Mouse (Mus musculus) intestine, embryonic 15.5 days (tissue): ENCODE results near the gene Ubtd1. TPM values are rescaled to one million over a fixed set of nuclear protein-coding genes. Genes with fewer than 3 reads are reported as not detected.
A peak's percentile ranks its signal among the peaks of the same experiment; 100 is the strongest.

ENCODE experiments used
- ATAC-seq: fragments of 200-750 bp; cut with Nextera tagmentation; 2 replicates; pipeline ENCODE4 v1.8.0; 2017; ENCODE audit warnings: moderate TSS enrichment, moderate library complexity
- H3K27ac ChIP-seq: fragments of 300-500 bp; sonication (generic); 2 replicates; pipeline ENCODE4 v1.5.1; 2015; ENCODE audit warnings: mild to moderate bottlenecking, inconsistent platforms
- H3K27me3 ChIP-seq: fragments of 300-500 bp; sonication (generic); replicated peaks from 2 replicates; pipeline ENCODE4 v1.6.1; 2015; ENCODE audit warnings: inconsistent platforms
- H3K36me3 ChIP-seq: fragments of 300-500 bp; sonication (generic); 2 replicates; pipeline ENCODE4 v1.6.1; 2015; ENCODE audit warnings: inconsistent platforms
- H3K4me1 ChIP-seq: fragments of 300-500 bp; sonication (generic); replicated peaks from 2 replicates; pipeline ENCODE4 v1.6.1; 2015; ENCODE audit warnings: inconsistent platforms
- H3K4me2 ChIP-seq: fragments of 300-500 bp; sonication (generic); replicated peaks from 2 replicates; pipeline ENCODE4 v1.6.1; 2015; ENCODE audit warnings: mild to moderate bottlenecking, inconsistent platforms
- H3K4me3 ChIP-seq: fragments of 300-500 bp; sonication (generic); replicated peaks from 2 replicates; pipeline ENCODE4 v1.5.1; 2015; ENCODE audit warnings: inconsistent platforms
- H3K9ac ChIP-seq: fragments of 300-500 bp; sonication (generic); 2 replicates; pipeline ENCODE4 v1.6.1; 2015; ENCODE audit warnings: inconsistent platforms
- H3K9me3 ChIP-seq: fragments of 300-500 bp; sonication (generic); 2 replicates; pipeline ENCODE4 v1.6.1; 2016; ENCODE audit warnings: inconsistent platforms
- WGBS: fragments of 180-500 bp; shearing (Covaris S2); methylation state at CpG from one replicate; pipeline ENCODE4 v1.1.7; 2015; 5-methylcytosine and 5-hydroxymethylcytosine counted together
- polyA plus RNA-seq: library from polyadenylated mRNA; unstranded; fragments of >200 nt; fragmentation: Nextera tagmentation; extraction: Ambion mirVana; gene quantifications from 2 replicates; pipeline ENCODE4 v1.2.1, GENCODE M21; 2015

Gene Ubtd1
- polyA plus RNA-seq, 1 experiment from 2014 or later = 12.4 TPM

DNA sequence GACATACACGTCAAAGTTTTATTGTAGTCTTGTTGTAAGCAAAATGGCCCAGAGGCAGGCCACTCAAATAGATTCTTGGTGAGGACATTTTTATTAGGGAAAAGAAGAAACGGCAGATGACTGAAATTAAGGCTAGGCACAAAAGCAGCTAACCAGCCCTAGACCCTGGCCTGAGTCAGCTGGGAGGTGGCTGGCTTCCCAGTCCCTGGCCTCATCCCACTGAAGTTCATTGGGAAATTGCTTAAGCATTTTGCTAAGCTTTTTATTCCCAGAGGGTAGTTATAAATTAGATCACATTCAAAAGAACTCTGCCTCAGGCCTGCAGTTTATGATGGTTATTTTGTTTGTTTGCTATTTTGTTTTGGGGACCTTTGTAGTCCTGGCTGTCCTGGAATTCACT, 74.3 kb downstream of the Ubtd1 start:
- Histone ChIP-seq H3K9ac (no peak overlapping the region), H3K4me3 (no peak overlapping the region), H3K36me3 (no peaks in the 10 kb centered on the region), H3K27ac (no peak overlapping the region), H3K4me1 (no peaks in the 10 kb centered on the region), H3K9me3 (no peaks in the 10 kb centered on the region), H3K27me3 (no peaks in the 10 kb centered on the region), H3K4me2 (no peak overlapping the region)
- no peak for ATAC-seq
- 75% methylated on average over 2 of the region's 2 CpGs for WGBS

DNA sequence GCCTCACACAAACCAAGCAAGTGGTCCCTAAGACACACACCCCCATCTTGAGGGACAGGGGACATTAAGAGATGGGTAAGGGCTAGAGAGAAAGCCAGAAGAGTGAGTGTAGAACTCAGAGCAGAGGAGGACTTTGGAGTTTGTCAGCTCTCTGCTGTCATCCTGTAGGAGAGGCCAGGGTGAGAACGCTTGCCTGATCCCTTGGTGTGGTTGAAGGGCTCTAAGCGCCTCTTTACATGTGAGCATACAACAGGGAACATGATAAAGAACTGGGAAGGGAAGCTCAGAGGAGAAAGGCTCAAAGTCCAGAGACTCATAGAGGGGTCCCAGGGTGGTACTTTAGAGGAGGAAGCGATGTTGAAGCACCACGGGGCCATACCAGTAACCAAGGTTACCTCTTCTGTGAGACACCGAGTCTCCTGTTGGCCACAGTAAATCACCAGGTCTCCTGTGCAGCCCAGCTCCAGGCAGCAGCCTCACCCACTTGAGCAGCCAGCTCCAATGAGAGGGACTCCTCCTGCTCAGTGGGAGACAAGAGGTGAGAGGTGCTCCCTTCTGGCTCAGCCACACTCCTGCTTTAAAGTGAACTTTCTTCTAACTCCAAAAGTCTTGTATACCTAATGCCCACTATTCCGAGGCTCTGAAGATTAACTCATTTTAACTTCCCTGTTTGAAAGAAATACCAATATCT, 75.3 kb downstream of the Ubtd1 start:
- Histone ChIP-seq H3K4me3 (no peak overlapping the region), H3K27ac (no peak overlapping the region), H3K9ac (no peak overlapping the region), H3K27me3 (no peaks in the 10 kb centered on the region), H3K36me3 (no peaks in the 10 kb centered on the region), H3K9me3 (no peaks in the 10 kb centered on the region), H3K4me1 (no peaks in the 10 kb centered on the region), H3K4me2 (no peak overlapping the region)
- WGBS = 68% methylated on average over 6 of the region's 6 CpGs
- peak; percentile 52; the same call in 1 of the 2 replicates for ATAC-seq

DNA sequence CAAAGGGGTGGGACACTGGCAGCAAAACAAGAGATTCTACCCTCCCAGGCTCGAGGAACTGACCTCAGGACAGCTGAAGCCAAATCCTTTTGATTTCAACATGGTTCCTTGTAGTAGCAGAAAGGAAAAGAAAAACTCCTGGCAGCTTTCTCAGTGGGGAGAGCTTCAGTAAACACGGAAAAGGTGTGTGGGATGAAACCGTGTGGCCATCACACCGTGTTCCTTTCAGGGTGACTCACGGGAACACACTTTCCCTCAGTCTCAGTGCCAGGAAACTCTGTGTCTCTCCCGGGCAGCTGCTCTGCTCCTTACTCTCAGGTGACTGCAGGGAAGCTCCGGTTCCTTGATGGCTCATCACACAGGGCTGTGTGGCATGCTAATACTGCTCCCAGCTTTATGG, 76.9 kb downstream of the Ubtd1 start:
- Histone ChIP-seq H3K4me1 (no peaks in the 10 kb centered on the region), H3K9ac (no peak overlapping the region), H3K4me2 (no peak overlapping the region), H3K27ac (no peak overlapping the region), H3K9me3 (no peaks in the 10 kb centered on the region), H3K4me3 (no peak overlapping the region), H3K36me3 (no peaks in the 10 kb centered on the region), H3K27me3 (no peaks in the 10 kb centered on the region)
- WGBS = 57% methylated on average over 7 of the region's 7 CpGs
- no peak for ATAC-seq

DNA sequence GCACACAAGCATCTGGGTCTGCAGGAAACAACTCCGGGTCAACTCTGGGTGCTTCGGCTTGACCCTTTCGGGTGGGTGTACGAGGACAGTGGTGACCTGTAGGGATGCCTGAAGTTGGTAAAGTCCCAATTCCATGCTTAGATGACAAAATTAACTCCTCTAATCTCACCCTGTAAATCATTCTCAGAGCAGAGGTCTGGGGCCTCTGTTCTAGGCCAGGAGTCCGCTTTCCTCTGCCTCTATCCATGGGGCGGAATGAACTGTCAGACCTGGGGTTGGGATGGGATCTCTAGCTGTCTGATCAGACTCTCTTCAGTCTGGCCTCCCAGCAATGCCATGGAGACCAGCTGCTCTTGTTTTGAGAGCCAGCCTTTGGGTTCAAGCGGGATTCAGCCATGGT, 79.9 kb downstream of the Ubtd1 start:
- no peaks in the 10 kb centered on the region for H3K9me3 ChIP-seq
- WGBS = 88% methylated on average over 7 of the region's 7 CpGs
- no peak overlapping the region for H3K9ac ChIP-seq
- no peak overlapping the region for H3K4me2 ChIP-seq
- H3K27ac ChIP-seq = no peak overlapping the region
- H3K36me3 ChIP-seq = no peaks in the 10 kb centered on the region
- H3K27me3 ChIP-seq = no peaks in the 10 kb centered on the region
- no peak overlapping the region for H3K4me3 ChIP-seq
- H3K4me1 ChIP-seq = no peaks in the 10 kb centered on the region
- ATAC-seq = no peak

DNA sequence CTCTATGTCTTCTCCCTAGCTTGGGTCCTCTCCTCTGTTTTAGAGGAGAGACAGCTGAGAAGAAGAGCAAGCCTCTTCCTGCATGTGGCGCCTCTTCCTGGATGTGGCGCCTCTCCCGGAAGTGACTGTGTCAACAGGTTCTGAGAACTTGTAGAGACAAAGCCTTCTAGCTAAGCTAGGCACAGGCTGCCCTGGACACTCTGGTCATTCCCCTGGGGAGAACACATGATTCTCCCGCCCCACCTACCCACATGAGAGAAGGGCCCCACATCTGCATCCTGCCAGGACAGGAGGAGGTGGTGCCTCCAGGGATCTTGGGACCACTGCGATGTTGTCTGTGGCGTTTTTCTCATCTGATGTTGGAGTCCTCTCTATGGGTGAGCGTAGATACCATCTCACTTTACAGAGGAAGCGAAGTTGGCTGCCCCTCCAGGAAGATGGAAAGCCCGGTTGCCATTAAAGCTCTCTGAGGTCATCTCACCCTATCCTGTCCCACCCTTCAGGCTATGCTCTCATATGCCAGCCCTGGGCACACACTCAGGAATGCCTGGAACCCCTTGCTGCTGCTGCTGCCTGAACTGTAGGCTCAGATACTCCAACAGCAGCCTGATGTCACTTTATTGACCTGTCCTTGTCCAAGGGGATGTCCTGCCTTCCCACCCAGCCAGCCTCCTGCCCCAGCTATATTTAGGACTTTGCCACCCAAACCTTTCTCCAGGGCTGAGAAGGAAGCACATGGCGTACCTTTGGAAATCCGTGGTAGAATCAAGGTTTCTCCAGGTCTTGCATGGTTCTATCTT, 87.1 kb downstream of the Ubtd1 start:
- no peak overlapping the region for H3K27ac ChIP-seq
- 81% methylated on average over 11 of the region's 11 CpGs for WGBS
- no peak overlapping the region for H3K4me2 ChIP-seq
- H3K4me1 ChIP-seq = no peaks in the 10 kb centered on the region
- no peaks in the 10 kb centered on the region for H3K36me3 ChIP-seq
- no peak overlapping the region for H3K4me3 ChIP-seq
- no peak for ATAC-seq
- H3K9me3 ChIP-seq = no peaks in the 10 kb centered on the region
- no peaks in the 10 kb centered on the region for H3K27me3 ChIP-seq
- no peak overlapping the region for H3K9ac ChIP-seq

DNA sequence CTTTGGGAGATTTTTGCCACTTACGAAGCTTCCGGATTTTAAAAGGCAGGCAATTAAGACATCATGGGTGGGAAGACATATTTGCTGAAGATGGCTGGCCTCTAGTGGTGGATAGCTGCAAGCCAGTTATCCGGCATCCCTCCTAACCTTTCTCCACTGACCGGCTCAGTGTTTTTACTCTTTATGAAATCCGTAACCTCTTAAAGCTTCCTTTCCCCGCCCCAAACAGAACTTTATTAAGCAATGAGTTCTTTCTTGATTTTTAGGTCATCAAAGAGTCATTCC, 87.6 kb downstream of the Ubtd1 start:
- no peaks in the 10 kb centered on the region for H3K9me3 ChIP-seq
- ATAC-seq = no peak
- no peak overlapping the region for H3K9ac ChIP-seq
- H3K4me3 ChIP-seq = no peak overlapping the region
- no peak overlapping the region for H3K4me2 ChIP-seq
- no peaks in the 10 kb centered on the region for H3K27me3 ChIP-seq
- no peak overlapping the region for H3K27ac ChIP-seq
- H3K36me3 ChIP-seq = no peaks in the 10 kb centered on the region
- 50% methylated on average over 6 of the region's 6 CpGs for WGBS
- H3K4me1 ChIP-seq = no peaks in the 10 kb centered on the region

DNA sequence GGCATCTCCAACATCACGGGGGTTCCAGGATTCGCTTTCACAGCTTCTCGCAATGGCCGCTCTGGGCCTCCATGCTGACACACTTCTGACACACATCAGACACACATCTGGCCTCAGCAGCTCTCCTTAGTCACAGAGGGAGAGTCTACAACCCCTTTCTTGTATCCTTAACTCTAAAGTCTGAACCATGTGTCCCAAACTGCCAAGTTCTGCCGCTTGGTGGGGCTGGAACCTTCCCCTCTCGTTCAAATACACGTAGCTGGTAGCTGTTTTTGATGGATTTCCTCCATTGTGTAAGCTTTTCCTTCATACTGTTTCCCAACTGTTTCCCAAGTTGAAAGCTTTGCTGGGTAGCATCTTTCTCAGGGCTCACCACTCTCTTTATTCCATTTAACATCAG, 89.7 kb downstream of the Ubtd1 start:
- Histone ChIP-seq H3K4me2 (no peak overlapping the region), H3K4me1 (no peaks in the 10 kb centered on the region), H3K27ac (no peak overlapping the region), H3K9ac (no peak overlapping the region), H3K27me3 (no peaks in the 10 kb centered on the region), H3K9me3 (no peaks in the 10 kb centered on the region), H3K4me3 (no peak overlapping the region), H3K36me3 (no peaks in the 10 kb centered on the region)
- WGBS = 69% methylated on average over 7 of the region's 7 CpGs
- ATAC-seq = no peak

DNA sequence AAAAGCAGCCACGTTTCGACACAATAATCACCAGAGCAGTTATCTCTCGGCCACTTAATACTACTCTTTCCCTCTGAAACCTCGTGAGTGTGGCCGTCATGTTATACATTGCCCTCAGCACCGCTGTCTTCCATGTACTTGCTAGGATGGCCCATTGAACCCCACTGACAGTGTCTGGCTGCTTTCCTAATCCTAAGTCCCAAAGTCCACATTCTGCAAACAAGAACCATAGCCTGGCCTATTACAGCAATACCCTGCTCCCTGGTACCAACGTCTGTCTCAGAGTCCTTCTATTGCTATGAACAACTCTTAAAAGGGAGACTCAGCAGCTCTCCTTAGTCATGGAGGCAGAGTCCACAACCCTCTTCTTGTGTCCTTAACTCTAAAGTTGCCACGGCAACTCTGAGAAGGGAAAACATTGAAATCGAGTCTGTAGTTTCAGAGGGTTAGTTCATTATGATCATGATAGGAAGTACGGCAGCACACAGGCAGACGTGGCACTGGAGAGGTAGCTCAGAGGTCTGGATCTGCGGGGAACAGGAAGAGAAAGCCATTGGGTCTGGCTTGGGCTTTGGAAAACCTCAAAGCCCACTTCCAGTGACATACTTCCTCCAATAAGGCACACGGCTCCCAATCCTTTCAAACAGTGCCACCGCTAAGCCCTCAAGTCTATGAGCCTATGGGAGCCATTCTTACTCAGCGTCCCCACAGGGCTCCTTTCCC, 90.5 kb downstream of the Ubtd1 start:
- Histone ChIP-seq H3K9ac (no peak overlapping the region), H3K27ac (peak overlapping the region; percentile 48), H3K4me3 (no peak overlapping the region), H3K36me3 (no peaks in the 10 kb centered on the region), H3K4me2 (no peak overlapping the region), H3K4me1 (no peaks in the 10 kb centered on the region), H3K9me3 (no peaks in the 10 kb centered on the region), H3K27me3 (no peaks in the 10 kb centered on the region)
- peak; percentile 90 for ATAC-seq
- 74% methylated on average over 15 of the region's 15 CpGs for WGBS

DNA sequence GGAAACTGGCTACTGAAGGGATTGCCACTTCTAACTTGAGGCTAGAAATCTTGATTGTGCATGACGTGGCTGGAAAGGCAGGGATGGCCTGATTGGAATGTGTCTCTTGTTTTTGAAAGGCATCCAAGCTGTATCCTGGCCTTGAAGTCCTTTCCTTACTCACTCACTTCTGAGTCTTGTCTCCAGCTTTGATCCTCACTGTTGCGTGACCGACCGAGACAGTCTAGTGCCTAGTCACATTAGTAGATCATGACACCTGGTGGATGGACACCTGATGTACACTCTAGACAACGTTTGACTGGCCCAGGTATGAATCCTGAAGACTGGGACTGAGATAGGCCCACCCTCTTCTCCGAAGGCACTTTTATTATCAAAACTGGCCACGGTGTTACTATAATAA, 91.2 kb downstream of the Ubtd1 start:
- Histone ChIP-seq H3K4me3 (no peak overlapping the region), H3K9me3 (no peaks in the 10 kb centered on the region), H3K4me2 (no peak overlapping the region), H3K27ac (no peak overlapping the region), H3K9ac (no peak overlapping the region), H3K4me1 (no peaks in the 10 kb centered on the region), H3K36me3 (no peaks in the 10 kb centered on the region), H3K27me3 (no peaks in the 10 kb centered on the region)
- peak; percentile 34; the same call in 1 of the 2 replicates for ATAC-seq
- 73% methylated on average over 7 of the region's 7 CpGs for WGBS

DNA sequence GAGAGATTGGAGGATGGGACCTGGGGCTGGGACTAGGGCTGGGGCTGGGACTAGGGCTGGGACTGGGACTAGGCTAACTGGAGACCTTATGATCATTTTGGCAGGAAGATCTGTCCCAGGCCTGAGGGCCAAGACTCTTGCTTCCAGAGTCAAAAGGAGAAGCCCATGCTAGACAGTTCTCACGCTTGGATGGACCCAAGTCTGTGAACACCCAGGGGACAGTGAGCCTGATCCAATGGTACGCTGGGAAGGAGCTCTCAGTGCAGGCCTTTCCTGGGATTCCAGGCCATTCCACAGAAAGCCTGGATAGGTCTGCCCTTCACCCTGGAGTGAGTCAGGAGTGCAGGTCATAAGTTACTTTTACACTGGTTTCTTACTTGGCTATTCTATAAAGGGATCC, 93.5 kb downstream of the Ubtd1 start:
- Histone ChIP-seq H3K27ac (no peak overlapping the region), H3K9ac (no peak overlapping the region), H3K27me3 (no peaks in the 10 kb centered on the region), H3K4me3 (no peak overlapping the region), H3K4me2 (no peak overlapping the region), H3K9me3 (no peaks in the 10 kb centered on the region), H3K4me1 (no peaks in the 10 kb centered on the region), H3K36me3 (no peaks in the 10 kb centered on the region)
- WGBS = 92% methylated on average over 2 of the region's 2 CpGs
- ATAC-seq = no peak

DNA sequence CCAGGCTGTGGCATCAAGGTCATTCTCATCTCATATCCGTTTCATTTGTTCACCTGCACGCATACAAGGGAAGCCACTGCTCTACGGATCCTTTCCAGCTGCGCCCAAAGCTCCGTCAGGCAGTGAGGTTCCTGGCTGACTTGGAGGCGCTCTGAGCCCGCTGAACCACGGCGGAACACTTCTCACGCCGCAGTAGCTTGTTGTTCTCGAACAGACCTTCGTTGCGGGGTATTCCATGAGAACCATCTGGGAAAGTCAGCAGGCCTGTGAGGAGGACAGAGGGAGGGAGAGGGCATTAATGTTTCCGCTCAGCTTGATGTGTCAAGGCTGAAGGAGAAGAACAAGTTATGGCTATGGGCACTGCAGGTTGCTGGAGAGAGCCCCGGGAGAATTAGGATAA, 94.4 kb downstream of the Ubtd1 start:
- no peaks in the 10 kb centered on the region for H3K36me3 ChIP-seq
- H3K4me2 ChIP-seq = no peak overlapping the region
- H3K4me1 ChIP-seq = no peaks in the 10 kb centered on the region
- ATAC-seq = no peak
- no peak overlapping the region for H3K27ac ChIP-seq
- H3K9ac ChIP-seq = no peak overlapping the region
- WGBS = 89% methylated on average over 16 of the region's 16 CpGs
- no peaks in the 10 kb centered on the region for H3K27me3 ChIP-seq
- H3K9me3 ChIP-seq = no peaks in the 10 kb centered on the region
- H3K4me3 ChIP-seq = no peak overlapping the region

DNA sequence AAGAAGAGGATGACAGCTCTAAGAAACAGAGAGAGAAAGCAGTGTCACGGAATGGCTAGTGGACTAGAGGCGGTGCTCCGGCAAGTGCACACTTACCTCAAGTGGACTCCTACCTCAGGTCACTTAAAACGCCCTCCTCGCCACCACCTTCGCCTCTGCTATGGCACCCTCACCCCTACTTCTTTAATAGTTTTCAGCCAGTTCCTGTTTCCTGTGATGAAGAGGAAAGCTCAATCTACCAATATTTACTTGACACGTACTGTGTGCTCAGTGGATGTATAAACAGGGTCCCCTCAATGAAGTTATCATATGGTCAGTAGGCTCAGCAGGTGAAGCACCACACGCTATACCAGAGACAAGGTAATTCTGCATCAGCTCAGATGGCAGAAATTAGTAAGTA, 97.0 kb downstream of the Ubtd1 start:
- no peak overlapping the region for H3K4me2 ChIP-seq
- H3K4me3 ChIP-seq = no peak overlapping the region
- no peaks in the 10 kb centered on the region for H3K4me1 ChIP-seq
- H3K9ac ChIP-seq = no peak overlapping the region
- no peak overlapping the region for H3K27ac ChIP-seq
- no peaks in the 10 kb centered on the region for H3K36me3 ChIP-seq
- no peaks in the 10 kb centered on the region for H3K27me3 ChIP-seq
- no peaks in the 10 kb centered on the region for H3K9me3 ChIP-seq
- 90% methylated on average over 8 of the region's 8 CpGs for WGBS
- no peak for ATAC-seq
